Mouse (Mus musculus): ENCODE data around the gene Kif20b. TPM values are rescaled to one million over a fixed set of nuclear protein-coding genes. Genes with fewer than 3 reads are reported as not detected.
A peak's percentile ranks its signal among the peaks of the same experiment; 100 is the strongest.

Kif20b gene
- polyA plus RNA-seq, 1 experiment from 2014 or later: 15.6 TPM

DNA sequence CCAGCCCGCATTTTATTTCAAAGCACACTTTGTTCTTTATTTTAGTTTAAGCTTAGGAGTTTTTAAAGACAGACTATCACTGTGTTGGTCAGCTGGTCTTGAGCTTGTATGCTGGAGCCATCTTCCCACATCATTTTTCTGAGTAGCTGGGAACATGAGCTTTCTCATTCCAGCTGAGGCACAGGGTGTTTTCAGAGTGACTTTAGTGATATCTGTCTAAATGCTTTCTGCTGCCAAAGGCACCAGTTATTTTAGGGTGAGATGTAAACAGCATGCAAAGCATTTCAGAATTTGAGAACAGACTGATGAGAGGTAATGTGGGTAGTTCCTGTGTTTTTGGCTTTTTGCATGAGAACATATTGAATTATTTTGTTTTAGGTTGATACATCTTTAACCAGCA lies 25.0 kb downstream of the Kif20b start:
- 97% methylated on average over 1 of the region's 1 CpGs for WGBS
- Histone ChIP-seq H3K36me3 (peaks cover 22% of the 10 kb centered on the region), H3K9me3 (no peaks in the 10 kb centered on the region), H3K27me3 (no peaks in the 10 kb centered on the region), H3K9ac (no peak overlapping the region), H3K4me3 (no peak overlapping the region), H3K4me2 (no peak overlapping the region), H3K27ac (no peak overlapping the region), H3K4me1 (replicated peaks) (no peaks in the 10 kb centered on the region)
- ATAC-seq (ENCODE audit: low FRiP score): no peak

- Histone ChIP-seq H3K9me3 (no peaks in the 10 kb centered on the region), H3K4me2 (no peak overlapping the region), H3K27me3 (no peaks in the 10 kb centered on the region), H3K4me1 (replicated peaks) (no peaks in the 10 kb centered on the region), H3K27ac (no peak overlapping the region), H3K4me3 (no peak overlapping the region), H3K9ac (no peak overlapping the region), H3K36me3 (peaks cover 24% of the 10 kb centered on the region)
- WGBS: 96% methylated on average over 11 of the region's 11 CpGs
- no peak for ATAC-seq (ENCODE audit: low FRiP score)
Measured at GRCm38 (mm10) chr19:34953842-34954541, 31.8 kb downstream of the Kif20b start.

GRCm38 (mm10) chr19:34959369-34959768 lies 37.2 kb downstream of the Kif20b start:
- ATAC-seq (ENCODE audit: low FRiP score): no peak
- H3K4me1 ChIP-seq (replicated peaks): no peaks in the 10 kb centered on the region
- H3K4me2 ChIP-seq: no peak overlapping the region
- H3K27ac ChIP-seq: no peak overlapping the region
- no peak overlapping the region for H3K4me3 ChIP-seq
- H3K36me3 ChIP-seq: no peaks in the 10 kb centered on the region; the same call in 1 of the 2 replicates
- 92% methylated on average over 11 of the region's 11 CpGs for WGBS
- H3K27me3 ChIP-seq: no peaks in the 10 kb centered on the region
- no peaks in the 10 kb centered on the region for H3K9me3 ChIP-seq
- H3K9ac ChIP-seq: no peak overlapping the region

DNA sequence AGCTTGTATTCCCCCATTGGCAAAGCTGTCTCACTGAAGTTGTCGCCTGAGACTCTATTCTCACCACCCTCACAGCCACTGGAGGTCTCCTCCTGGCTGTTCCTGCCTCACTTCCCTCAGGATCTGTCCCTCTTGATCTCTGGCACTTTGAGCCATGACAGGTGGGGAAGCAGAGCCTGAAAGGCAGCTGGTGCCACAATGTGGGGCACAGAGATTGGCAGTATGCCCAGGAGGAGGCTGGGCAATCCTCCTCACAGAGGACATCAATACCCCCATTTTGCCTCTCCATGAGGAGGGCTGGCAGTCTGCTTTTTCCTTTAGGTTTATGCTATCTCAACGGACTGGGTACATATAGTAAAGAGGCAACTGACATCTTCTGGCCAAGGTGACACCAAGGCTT lies 62.6 kb downstream of the Kif20b start:
- H3K36me3 ChIP-seq: no peaks in the 10 kb centered on the region
- no peak overlapping the region for H3K4me2 ChIP-seq
- H3K9ac ChIP-seq: no peak overlapping the region
- no peak overlapping the region for H3K4me3 ChIP-seq
- no peaks in the 10 kb centered on the region for H3K27me3 ChIP-seq
- 0 out of 2 replicates have a peak, but pooled peaks cover 3% of the 10 kb centered on the region for H3K4me1 ChIP-seq (replicated peaks)
- no peaks in the 10 kb centered on the region for H3K9me3 ChIP-seq
- ATAC-seq (ENCODE audit: low FRiP score): peak; percentile 46
- H3K27ac ChIP-seq: no peak overlapping the region
- 76% methylated on average over 2 of the region's 2 CpGs for WGBS

GRCm38 (mm10) chr19:34990443-34990842 lies 68.3 kb downstream of the Kif20b start:
- H3K4me1 ChIP-seq (replicated peaks): no peaks in the 10 kb centered on the region
- H3K9ac ChIP-seq: no peak overlapping the region
- no peaks in the 10 kb centered on the region for H3K27me3 ChIP-seq
- H3K9me3 ChIP-seq: no peaks in the 10 kb centered on the region
- 82% methylated on average over 4 of the region's 4 CpGs for WGBS
- no peaks in the 10 kb centered on the region for H3K36me3 ChIP-seq
- no peak overlapping the region for H3K27ac ChIP-seq
- H3K4me2 ChIP-seq: no peak overlapping the region
- no peak overlapping the region for H3K4me3 ChIP-seq
- no peak for ATAC-seq (ENCODE audit: low FRiP score)

DNA sequence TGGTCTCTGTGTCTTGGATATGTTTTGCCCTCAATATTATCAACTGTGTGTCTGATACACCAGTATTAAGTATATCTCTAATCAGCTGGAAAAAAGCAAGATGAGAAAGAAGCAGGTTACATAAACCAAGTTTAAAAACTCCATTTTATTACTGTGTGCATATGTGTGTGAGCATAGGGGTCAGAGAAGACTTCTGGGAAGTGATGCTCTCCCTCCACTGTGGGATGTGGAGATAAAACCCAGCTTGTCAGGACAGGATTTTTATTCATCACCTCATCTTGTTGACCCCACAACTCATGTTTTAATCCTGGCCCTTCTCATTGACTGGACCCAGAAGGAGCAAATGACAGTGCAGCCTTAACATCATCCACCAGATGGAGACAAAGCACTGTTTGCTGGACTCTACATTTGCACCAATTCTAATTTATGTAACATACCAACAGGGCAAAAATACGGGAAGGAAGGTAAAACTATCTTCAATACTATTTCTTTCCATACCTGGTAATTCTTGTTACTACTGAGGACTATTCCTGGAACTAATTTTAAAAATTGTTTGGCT lies 70.9 kb downstream of the Kif20b start:
- Histone ChIP-seq H3K36me3 (no peaks in the 10 kb centered on the region), H3K4me3 (no peak overlapping the region), H3K4me2 (no peak overlapping the region), H3K27me3 (no peaks in the 10 kb centered on the region), H3K27ac (no peak overlapping the region), H3K9ac (no peak overlapping the region), H3K9me3 (no peaks in the 10 kb centered on the region), H3K4me1 (replicated peaks) (no peaks in the 10 kb centered on the region)
- ATAC-seq (ENCODE audit: low FRiP score): peak; percentile 83
- 14% methylated on average over 1 of the region's 1 CpGs for WGBS

GRCm38 (mm10) chr19:35015058-35015457 lies 92.9 kb downstream of the Kif20b start:
- Histone ChIP-seq H3K4me1 (replicated peaks) (0 out of 2 replicates have a peak, but pooled peaks cover 5% of the 10 kb centered on the region), H3K4me3 (no peak overlapping the region), H3K4me2 (no peak overlapping the region), H3K9ac (no peak overlapping the region), H3K36me3 (no peaks in the 10 kb centered on the region), H3K27me3 (no peaks in the 10 kb centered on the region), H3K9me3 (no peaks in the 10 kb centered on the region), H3K27ac (no peak overlapping the region)
- ATAC-seq (ENCODE audit: low FRiP score): peak; percentile 54; the same call in 1 of the 2 replicates
- WGBS: 55% methylated on average over 3 of the region's 3 CpGs

- H3K27ac ChIP-seq: no peak overlapping the region
- 0 out of 2 replicates have a peak, but pooled peaks cover 5% of the 10 kb centered on the region for H3K4me1 ChIP-seq (replicated peaks)
- no peak overlapping the region for H3K4me3 ChIP-seq
- no peaks in the 10 kb centered on the region for H3K36me3 ChIP-seq
- WGBS: 69% methylated on average over 4 of the region's 4 CpGs
- H3K9me3 ChIP-seq: no peaks in the 10 kb centered on the region
- H3K27me3 ChIP-seq: no peaks in the 10 kb centered on the region
- H3K4me2 ChIP-seq: no peak overlapping the region
- H3K9ac ChIP-seq: no peak overlapping the region
- no peak for ATAC-seq (ENCODE audit: low FRiP score)
Measured at GRCm38 (mm10) chr19:35017474-35018208, 95.5 kb downstream of the Kif20b start.

- ATAC-seq (ENCODE audit: low FRiP score): no peak
- Histone ChIP-seq H3K4me3 (no peak overlapping the region), H3K4me1 (replicated peaks) (0 out of 2 replicates have a peak, but pooled peaks cover 5% of the 10 kb centered on the region), H3K9ac (no peak overlapping the region), H3K27me3 (no peaks in the 10 kb centered on the region), H3K27ac (no peak overlapping the region), H3K9me3 (no peaks in the 10 kb centered on the region), H3K4me2 (no peak overlapping the region), H3K36me3 (no peaks in the 10 kb centered on the region)
- 88% methylated on average over 4 of the region's 4 CpGs for whole genome bisulfite sequencing
Measured at GRCm38 (mm10) chr19:35018209-35018581, 96.0 kb downstream of the Kif20b start.

MicroRNA genes within 50 kb of the gene (microRNA counts, 519-probe panel; counts per million panel counts)
- microRNA mmu-miR-1950: 51.3 counts per million

Small RNAs within 50 kb of the gene (microRNA-seq; reads per million reads assigned to microRNA genes)
- 0.93 reads per million for gene Mir1950

Other genes starting within 250 kb of the Kif20b start
- gene Slc16a12, start 175.1 kb upstream of the Kif20b start, polyA plus RNA-seq (2015; fragmentation: Nextera tagmentation; extraction: Ambion mirVana): 2.3 and 3.9 TPM in 2 replicates
- 7.6 and 7.7 TPM in 2 replicates for gene Pank1, start 42.9 kb upstream of the Kif20b start, polyA plus RNA-seq (2015; fragmentation: Nextera tagmentation; extraction: Ambion mirVana)

Data from hindbrain, embryonic 13.5 days (tissue).